Comparison of ENCODE assay signal across 11 mouse cellular contexts in the genomic region with DNA sequence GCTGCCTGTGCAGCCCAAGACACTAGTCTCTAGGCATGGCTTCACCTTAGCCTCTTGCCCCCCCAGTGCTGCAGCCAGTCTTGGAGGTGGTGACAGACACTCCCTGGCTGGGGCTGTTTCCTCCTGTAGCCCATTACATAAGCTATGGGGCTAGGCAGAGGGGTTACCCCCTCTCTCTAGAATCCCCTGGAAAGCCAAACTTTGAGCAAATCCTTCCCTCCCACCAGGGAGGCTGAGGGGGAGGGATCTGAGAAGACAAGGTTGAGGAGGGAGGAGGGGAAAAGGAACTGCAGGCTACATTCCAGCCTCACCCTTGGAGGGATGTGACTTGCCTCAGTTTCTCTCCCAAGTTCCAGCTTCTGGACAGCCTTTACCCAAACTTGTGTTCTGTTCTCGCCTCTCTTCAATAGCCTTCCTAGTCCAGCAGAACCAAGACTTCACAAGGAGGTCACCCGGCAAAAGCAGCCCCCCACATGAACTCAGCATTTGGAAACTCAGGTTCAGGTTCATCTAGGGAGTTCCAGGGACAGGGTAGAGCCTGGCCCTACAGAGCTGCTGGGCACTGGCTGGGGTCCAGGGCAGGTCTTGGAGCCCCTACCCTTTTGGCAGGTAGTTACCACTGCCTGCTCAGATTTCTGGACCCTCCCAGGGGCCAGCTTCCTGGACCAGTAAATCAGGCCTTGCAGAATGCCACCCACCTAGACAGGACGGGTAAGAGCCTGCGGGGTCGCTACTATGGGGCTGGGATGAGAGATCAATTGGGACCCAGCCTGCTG. TPM values are rescaled to one million over a fixed set of nuclear protein-coding genes. Genes with fewer than 3 reads are reported as not detected.
DNase-seq lines count a peak whose midpoint lies in the region; ATAC-seq lines count a peak whose summit lies in the region.
"Had no signal": no experiment of that assay in that cellular context is flagged by ENCODE, and none has a peak within 500 bp of the region (broad histone marks: within the 10 kb centered on the region; RNA-seq: fewer than 3 reads in every experiment).

No protein-coding gene starts in this region.

- no peak for DNase-seq in heart, adult 11 months
- DNase-seq in cerebellum, postnatal 10 days, result peak; percentile 71 to 75
- DNase-seq in hindbrain, embryonic 11.5 days (ENCODE audit: low spot score), result no peak
- DNase-seq in spleen, adult 18-20 months, result no peak
- DNase-seq in T-cell, adult 2 months (ENCODE audit: low spot score), result no peak
- no peak for DNase-seq in spleen, postnatal 10 days (ENCODE audit: low spot score in 2 of 2)
- DNase-seq: liver, embryonic 13.5 days had no signal

- no peak overlapping the region for H3K27ac ChIP-seq in heart, embryonic 11.5 days (ENCODE audit: low read depth, low read length)
- H3K27ac ChIP-seq in hindbrain, embryonic 11.5 days (ENCODE audit: low read depth, low read length), result peak overlapping the region; percentile 75; the same call in 1 of the 2 replicates
- peak overlapping the region; percentile 90 for H3K27ac ChIP-seq in midbrain, embryonic 13.5 days
- H3K27ac ChIP-seq: liver, embryonic 13.5 days had no signal

- H3K9ac ChIP-seq in heart, embryonic 11.5 days (ENCODE audit: low read depth, low read length), result no peak overlapping the region
- H3K9ac ChIP-seq in hindbrain, embryonic 11.5 days (ENCODE audit: low read depth, low read length), result peak overlapping the region; percentile 71
- H3K9ac ChIP-seq in midbrain, embryonic 13.5 days (replicated peaks), result peak overlapping the region; percentile 80
- H3K9ac ChIP-seq: liver, embryonic 13.5 days had no signal

- peaks cover 76% of the 10 kb centered on the region for H3K27me3 ChIP-seq in heart, embryonic 11.5 days (ENCODE audit: control insufficient read depth, insufficient read depth, low read length)
- H3K27me3 ChIP-seq in hindbrain, embryonic 11.5 days (ENCODE audit: control insufficient read depth, insufficient read depth, low read length), result peaks cover 26% of the 10 kb centered on the region
- peaks cover 29% of the 10 kb centered on the region for H3K27me3 ChIP-seq in midbrain, embryonic 13.5 days

- H3K4me3 ChIP-seq in heart, embryonic 11.5 days (ENCODE audit: low read depth, low read length), result no peak overlapping the region; the same call in 1 of the 2 replicates
- peak overlapping the region; percentile 42 for H3K4me3 ChIP-seq in hindbrain, embryonic 11.5 days (ENCODE audit: low read depth, low read length)
- H3K4me3 ChIP-seq in midbrain, embryonic 13.5 days (replicated peaks), result peak overlapping the region; percentile 52
- H3K4me3 ChIP-seq: erythroblast, embryonic 14.5 days; liver, embryonic 13.5 days had no signal

- 13% methylated on average over 5 of the region's 5 CpGs for whole genome bisulfite sequencing in heart, embryonic 11.5 days (ENCODE audit: insufficient replicate concordance)
- 11% methylated on average over 5 of the region's 5 CpGs for WGBS in hindbrain, embryonic 11.5 days
- 16% methylated on average over 5 of the region's 5 CpGs for WGBS in midbrain, embryonic 13.5 days

- H3K4me2 ChIP-seq in heart, embryonic 11.5 days, result peak overlapping the region; percentile 43; the same call in 1 of the 2 replicates
- H3K4me2 ChIP-seq in hindbrain, embryonic 11.5 days (replicated peaks; ENCODE audit: low read depth, low read length), result peak overlapping the region; percentile 56
- H3K4me2 ChIP-seq in midbrain, embryonic 13.5 days (replicated peaks), result peak overlapping the region; percentile 73
- H3K4me2 ChIP-seq: liver, embryonic 13.5 days had no signal

- no peaks in the 10 kb centered on the region for H3K9me3 ChIP-seq in heart, embryonic 11.5 days (replicated peaks; ENCODE audit: control insufficient read depth, low read length)
- no peaks in the 10 kb centered on the region for H3K9me3 ChIP-seq in hindbrain, embryonic 11.5 days (ENCODE audit: control insufficient read depth, low read length)
- H3K9me3 ChIP-seq in midbrain, embryonic 13.5 days, result no peaks in the 10 kb centered on the region
- H3K9me3 ChIP-seq: liver, embryonic 13.5 days had no signal

- ATAC-seq in heart, embryonic 11.5 days (replicated peaks; ENCODE audit: insufficient number of reproducible peaks, low FRiP score, low TSS enrichment), result no peak
- ATAC-seq in hindbrain, embryonic 11.5 days (ENCODE audit: low FRiP score), result peak; percentile 26; the same call in 1 of the 2 replicates
- peak; percentile 41 for ATAC-seq in midbrain, embryonic 13.5 days

- peaks cover 13% of the 10 kb centered on the region for H3K4me1 ChIP-seq in heart, embryonic 11.5 days (ENCODE audit: control insufficient read depth, insufficient read depth, low read length)
- H3K4me1 ChIP-seq in hindbrain, embryonic 11.5 days (replicated peaks; ENCODE audit: control insufficient read depth, insufficient read depth, low read length), result peaks cover 5% of the 10 kb centered on the region; the same call in 1 of the 2 replicates
- peaks cover 72% of the 10 kb centered on the region for H3K4me1 ChIP-seq in midbrain, embryonic 13.5 days (replicated peaks)
- H3K4me1 ChIP-seq: liver, embryonic 13.5 days had no signal

- H3K36me3 ChIP-seq in heart, embryonic 11.5 days (ENCODE audit: control insufficient read depth, insufficient read depth, low read length), result no peaks in the 10 kb centered on the region
- no peaks in the 10 kb centered on the region for H3K36me3 ChIP-seq in hindbrain, embryonic 11.5 days (ENCODE audit: control insufficient read depth, insufficient read depth, low read length)
- H3K36me3 ChIP-seq in midbrain, embryonic 13.5 days, result no peaks in the 10 kb centered on the region
- H3K36me3 ChIP-seq: liver, embryonic 13.5 days had no signal

RNA-seq across cellular contexts. Expression of a gene that starts 1.0 kb away (rescaled TPM):
- polyA plus RNA-seq in heart, embryonic 11.5 days (2014; fragmentation: Nextera tagmentation; extraction: Ambion mirVana), result 0.09 and 0.35 TPM in 2 replicates
- polyA plus RNA-seq in hindbrain, embryonic 11.5 days (2014; fragmentation: Nextera tagmentation; extraction: Ambion mirVana), result 45.9 and 68.9 TPM in 2 replicates
- 63.2 and 90.2 TPM in 2 replicates for polyA plus RNA-seq in midbrain, embryonic 13.5 days (2015; fragmentation: Nextera tagmentation; extraction: Ambion mirVana)
- polyA plus RNA-seq: C2C12 had no signal

RNA-seq across cellular contexts. Expression of a gene that starts 36.0 kb away (rescaled TPM):
- 1.1 and 1.3 TPM in 2 replicates for polyA plus RNA-seq in heart, embryonic 11.5 days (2014; fragmentation: Nextera tagmentation; extraction: Ambion mirVana)
- 1.3 TPM in 2 replicates for polyA plus RNA-seq in hindbrain, embryonic 11.5 days (2014; fragmentation: Nextera tagmentation; extraction: Ambion mirVana)
- polyA plus RNA-seq in midbrain, embryonic 13.5 days (2015; fragmentation: Nextera tagmentation; extraction: Ambion mirVana), result 1.3 TPM in 2 replicates

Comparison
In these comparisons a context has a peak if more than half of its experiments do, and no peak if none do; other contexts are left out.
1. DNase-seq: peak in cerebellum, postnatal 10 days (2 of 2); none in heart, adult 11 months (single experiment), hindbrain, embryonic 11.5 days (single experiment), spleen, adult 18-20 months (0 of 2), T-cell, adult 2 months (single experiment) and spleen, postnatal 10 days (0 of 2).
2. RNA of a gene that starts 1.0 kb away (polyA plus RNA-seq): 63.2 to 90.2 TPM in midbrain, embryonic 13.5 days and 45.9 to 68.9 TPM in hindbrain, embryonic 11.5 days; 0.09 to 0.35 TPM in heart, embryonic 11.5 days; every median in the first group is over 10 times any median in the second.
3. Peak in every context shown above with its lines, with median percentiles within 50 percentile points of each other: H3K4me2 ChIP-seq.